Mouse (Mus musculus) cerebellum, adult 2 months (tissue): Measurements from ENCODE around the gene Mlh3.

Source experiments
- CTCF ChIP-seq: fragments of 200-500 bp; IDR thresholded peaks from 2 replicates; pipeline ENCODE4 v1.5.1; 2011; ENCODE audit warnings: low read depth, mild to moderate bottlenecking, control low read depth, low read length, moderate library complexity, borderline replicate concordance; ENCODE audit not compliant: insufficient read depth
- POLR2A ChIP-seq: fragments of 200-500 bp; IDR thresholded peaks from 2 replicates; pipeline ENCODE4 v1.6.1; 2011; ENCODE audit warnings: low read length, control low read depth, borderline replicate concordance; ENCODE audit not compliant: insufficient read depth

DNA sequence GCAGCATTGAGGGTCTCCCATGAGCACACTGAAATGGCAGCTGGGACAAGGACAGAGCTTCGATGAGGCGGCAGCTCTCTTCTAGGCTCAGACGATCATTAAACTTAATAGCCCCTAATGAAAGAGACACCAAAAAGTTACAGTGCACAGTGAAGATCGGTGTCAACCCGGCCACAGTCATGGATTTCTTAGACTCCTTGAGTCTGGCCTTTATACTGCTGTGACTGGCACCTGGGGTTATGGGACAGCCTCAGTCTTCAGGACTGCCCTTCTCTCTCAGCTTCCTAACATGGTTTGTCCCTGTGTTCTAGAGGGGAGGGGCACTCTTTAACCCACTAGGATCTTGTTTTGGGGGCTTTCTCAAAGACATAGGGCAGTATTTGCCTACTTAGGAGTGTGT is 32.8 kb downstream of the Mlh3 start:
- no peak for TF ChIP-seq CTCF
- TF ChIP-seq POLR2A = no peak
